Mouse (Mus musculus): ENCODE measurements around the gene Ago1.

The Ago1 gene

GRCm38 (mm10) chr4:126473031-126473430, 4.6 kb upstream of the Ago1 start:
- peak; percentile 53 for DNase-seq (ENCODE audit: low spot score)

GRCm38 (mm10) chr4:126469334-126469733, 951 bp upstream of the Ago1 start:
- DNase-seq (ENCODE audit: low spot score): no peak

DNA sequence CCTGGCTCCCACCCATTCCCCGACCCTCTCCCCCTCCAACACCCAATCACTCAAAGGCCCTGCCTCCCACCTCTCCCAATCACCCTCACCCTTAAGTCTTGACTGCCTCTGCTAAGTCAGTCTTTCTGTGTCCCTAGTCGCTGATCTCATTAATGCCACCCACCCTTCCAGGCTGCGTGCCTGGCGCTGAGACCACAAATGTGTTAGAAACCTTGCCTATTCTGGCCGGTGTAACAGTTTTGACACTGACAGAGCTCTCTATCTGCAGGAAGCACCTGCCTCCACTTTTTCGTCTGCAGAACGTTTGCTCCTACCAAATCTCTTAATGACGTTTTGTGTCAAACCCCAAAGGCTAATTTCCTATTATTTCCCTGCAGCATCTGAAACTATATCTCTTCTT, 542 bp upstream of the Ago1 start:
- DNase-seq (ENCODE audit: low spot score): peak; percentile 33

DNA sequence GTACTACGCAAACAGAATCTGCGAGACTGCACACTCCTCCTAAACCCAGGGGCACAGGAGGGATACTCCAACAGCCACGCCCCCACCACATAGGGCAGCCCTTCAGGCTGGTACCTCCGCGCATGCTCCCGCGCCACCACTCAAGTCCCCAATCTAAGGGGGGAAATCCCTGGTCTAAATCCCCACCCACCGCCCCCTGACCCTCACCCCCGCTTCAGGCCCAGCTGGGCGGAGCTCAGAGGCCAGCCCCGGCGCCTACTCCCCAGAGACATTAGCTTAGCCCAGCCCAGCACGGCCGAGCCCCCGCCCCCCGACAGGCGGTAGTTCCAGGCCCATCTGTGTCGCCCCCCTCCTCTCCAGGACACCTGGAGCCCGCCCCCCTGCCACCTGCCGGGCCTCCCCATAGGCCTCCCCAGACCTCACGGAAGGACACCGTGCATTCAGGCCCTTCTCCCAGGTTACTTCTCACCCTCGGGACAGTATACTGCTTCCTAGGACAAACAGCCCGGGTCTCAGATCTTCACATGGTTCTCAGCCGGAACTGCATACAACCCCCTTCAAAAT, 580 bp downstream of the Ago1 start:
- DNase-seq (ENCODE audit: low spot score): peak; percentile 94

- DNase-seq (ENCODE audit: low spot score): peak; percentile 29
These were observed 2.1 kb downstream of the Ago1 start for GRCm38 (mm10) chr4:126466251-126466750.

GRCm38 (mm10) chr4:126465843-126466242, 2.5 kb downstream of the Ago1 start:
- DNase-seq (ENCODE audit: low spot score): peak; percentile 87

DNA sequence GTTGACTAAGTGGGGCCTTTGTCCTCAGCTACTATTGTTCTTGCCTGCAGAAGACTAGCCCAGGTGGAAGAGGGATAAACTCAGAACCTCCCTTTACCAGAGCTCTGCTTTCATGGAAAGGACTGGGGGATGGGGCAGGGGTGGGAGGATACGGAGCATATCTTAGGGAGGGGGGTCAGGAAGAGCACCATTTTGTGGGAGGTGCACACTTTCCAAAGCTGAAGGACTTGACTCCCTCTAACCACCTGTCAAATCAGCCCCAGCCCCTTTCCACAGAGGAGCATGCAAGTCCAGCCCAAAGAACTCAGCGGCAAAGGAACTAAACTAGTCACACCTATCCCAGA, 3.5 kb downstream of the Ago1 start:
- DNase-seq (ENCODE audit: low spot score): peak; percentile 21

GRCm38 (mm10) chr4:126464189-126464891, 4.0 kb downstream of the Ago1 start:
- DNase-seq (ENCODE audit: low spot score): no peak

GRCm38 (mm10) chr4:126455441-126455840, 12.9 kb downstream of the Ago1 start:
- DNase-seq (ENCODE audit: low spot score): no peak

DNA sequence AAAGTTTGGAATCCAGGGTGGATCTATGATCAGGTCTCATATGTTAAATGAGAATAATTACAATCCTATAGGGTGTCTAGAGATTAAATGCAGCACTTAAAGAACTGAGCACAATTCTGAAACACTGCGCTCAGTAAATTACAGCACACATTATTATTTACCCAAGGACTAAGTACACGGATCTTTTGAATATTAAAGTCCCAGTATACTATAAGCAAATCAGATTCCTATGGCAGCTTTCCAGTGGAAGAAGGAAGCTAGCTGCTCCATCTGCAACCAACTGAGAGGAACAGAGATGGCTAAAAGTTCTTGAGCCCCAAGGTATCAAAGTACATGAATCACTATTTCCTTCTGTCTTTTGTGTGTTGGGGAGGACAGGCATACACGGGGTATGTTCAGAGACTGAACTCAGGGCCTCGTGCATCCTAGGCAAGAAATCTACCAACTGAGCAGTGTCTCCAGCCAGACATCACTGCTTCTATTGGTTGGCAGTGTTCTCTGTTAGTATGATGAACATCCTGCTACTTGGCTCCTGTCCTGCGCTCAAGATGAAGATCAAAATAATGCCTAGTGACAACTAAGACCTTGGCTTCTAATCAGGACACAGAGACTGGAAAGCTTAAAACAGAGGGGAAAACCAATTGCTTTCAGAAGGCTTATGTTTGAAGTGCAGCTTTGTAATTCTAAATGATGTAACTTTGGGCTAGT, 13.7 kb downstream of the Ago1 start:
- no peak for DNase-seq (ENCODE audit: low spot score)

DNA sequence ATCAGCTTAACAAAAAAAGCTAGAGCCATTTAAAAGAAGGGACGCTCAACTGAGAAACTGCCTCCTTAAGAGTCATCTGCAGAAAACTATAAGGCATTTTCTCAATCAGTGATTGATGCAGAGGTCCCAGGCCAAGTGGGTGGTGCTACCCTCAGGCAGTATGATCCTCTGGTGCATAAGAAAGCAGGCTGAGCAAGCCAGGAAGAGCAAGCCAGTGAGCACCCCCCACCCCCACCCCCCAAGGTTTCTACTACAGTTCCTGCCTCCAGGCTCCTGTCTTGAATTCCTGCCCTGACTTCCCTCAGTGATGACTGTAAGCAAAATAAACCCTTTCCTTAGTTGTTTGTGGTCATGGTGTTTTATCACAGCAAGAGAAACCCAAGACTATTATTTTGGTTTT, 18.1 kb downstream of the Ago1 start:
- DNase-seq (ENCODE audit: low spot score): no peak

GRCm38 (mm10) chr4:126447126-126447525, 21.3 kb downstream of the Ago1 start:
- DNase-seq (ENCODE audit: low spot score): no peak

DNA sequence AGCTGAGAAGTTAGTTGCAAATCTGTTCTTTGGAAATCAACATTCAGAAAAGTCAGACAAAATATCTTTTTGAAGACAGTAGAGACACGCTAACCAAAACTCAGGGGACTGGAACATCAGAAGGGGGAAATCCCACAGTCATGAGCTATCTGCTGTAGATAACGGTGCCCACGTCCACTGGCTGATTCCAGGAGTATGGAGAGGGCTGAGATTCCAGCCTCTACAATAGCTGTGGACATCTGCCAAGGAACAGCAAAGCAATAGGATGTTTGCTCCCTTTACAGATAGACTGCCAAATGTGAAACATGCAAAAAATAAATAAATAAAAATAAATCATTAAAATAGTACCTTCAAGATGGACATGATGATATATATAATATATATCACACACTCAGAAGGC, 23.9 kb downstream of the Ago1 start:
- DNase-seq (ENCODE audit: low spot score): no peak

- DNase-seq (ENCODE audit: low spot score): no peak
These were observed 30.1 kb downstream of the Ago1 start for GRCm38 (mm10) chr4:126438261-126438660.

- no peak for DNase-seq (ENCODE audit: low spot score)
These were observed 32.1 kb downstream of the Ago1 start for GRCm38 (mm10) chr4:126436268-126436667.

DNA sequence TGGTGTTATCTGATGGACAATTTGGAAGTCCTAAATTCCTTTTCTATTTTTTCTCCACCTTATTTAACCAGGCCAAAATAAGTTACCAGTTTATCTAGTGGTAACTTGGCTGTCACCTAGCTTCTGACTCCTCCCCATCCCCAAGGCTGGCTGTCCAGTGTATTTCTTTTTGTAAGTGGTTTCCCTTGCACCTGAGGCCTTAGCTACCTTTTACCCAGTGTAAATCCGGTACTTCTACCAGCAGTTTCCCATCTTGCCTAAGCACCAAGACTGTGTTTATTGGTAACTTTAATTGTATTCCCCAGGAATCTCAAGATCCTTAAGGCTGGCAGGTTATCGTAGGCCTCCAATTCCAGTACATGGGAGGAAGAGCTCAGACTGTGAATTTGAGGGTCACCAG, 34.3 kb downstream of the Ago1 start:
- DNase-seq (ENCODE audit: low spot score): no peak

GRCm38 (mm10) chr4:126433175-126433574, 35.2 kb downstream of the Ago1 start:
- DNase-seq (ENCODE audit: low spot score): no peak

DNA sequence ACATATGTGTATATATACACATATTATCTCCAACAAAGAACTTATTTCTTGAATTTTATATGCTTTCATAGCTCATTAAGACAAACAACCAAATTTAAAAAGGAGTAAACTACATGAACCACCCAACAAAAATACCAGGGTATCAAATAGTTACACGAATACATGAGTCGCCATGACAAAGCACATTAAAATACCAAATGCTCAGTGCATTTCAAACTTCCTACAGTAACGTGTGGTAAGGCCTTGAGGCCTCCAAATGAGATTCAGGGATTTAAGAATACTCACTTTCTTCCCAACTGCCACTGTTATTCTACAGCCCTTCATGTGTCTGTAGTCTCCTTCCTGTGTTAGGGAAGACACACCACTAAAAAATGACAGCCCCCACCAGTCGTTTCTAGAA, 36.6 kb downstream of the Ago1 start:
- no peak for DNase-seq (ENCODE audit: low spot score)

DNA sequence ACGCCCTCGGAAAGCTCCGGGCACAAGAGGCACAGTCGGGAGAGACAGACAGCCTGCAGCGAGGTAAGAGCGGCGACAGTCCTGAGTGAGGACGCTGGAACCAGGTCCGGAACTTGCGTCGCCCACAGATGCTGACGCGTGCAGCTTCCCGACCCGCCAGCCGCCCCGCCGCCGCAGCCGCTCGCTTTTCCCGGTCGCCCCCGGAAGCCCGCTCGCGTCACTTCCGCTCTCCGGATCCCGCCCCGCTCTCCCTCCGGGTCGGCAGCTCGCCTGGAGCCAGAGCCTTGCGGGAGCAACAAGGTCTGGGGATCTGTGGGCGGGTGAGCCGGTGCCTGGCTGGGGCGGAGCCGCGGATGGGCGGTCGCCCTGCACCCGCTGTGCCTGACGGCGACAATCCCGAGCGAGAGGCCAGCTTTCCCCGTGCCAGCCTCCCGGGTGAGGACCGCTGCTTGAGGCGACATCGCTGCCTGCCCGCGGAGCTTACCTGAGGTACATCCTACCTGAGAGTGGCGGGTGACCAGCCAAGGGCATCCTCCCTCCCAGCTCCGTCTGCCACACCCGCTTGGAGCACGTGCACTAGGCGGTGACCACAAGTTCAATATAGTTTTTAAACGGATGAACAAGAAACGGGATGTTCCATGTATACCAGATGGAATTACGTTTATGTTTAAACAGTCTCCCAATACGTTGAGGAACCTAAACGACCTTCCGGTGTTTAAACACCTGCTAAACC, 38.9 kb downstream of the Ago1 start, which contains the start of gene Ago3:
Ago3 (minus strand) TSS at position 210 of the 733 bp plus-strand sequence.
- peak; percentile 91 for DNase-seq (ENCODE audit: low spot score)

DNA sequence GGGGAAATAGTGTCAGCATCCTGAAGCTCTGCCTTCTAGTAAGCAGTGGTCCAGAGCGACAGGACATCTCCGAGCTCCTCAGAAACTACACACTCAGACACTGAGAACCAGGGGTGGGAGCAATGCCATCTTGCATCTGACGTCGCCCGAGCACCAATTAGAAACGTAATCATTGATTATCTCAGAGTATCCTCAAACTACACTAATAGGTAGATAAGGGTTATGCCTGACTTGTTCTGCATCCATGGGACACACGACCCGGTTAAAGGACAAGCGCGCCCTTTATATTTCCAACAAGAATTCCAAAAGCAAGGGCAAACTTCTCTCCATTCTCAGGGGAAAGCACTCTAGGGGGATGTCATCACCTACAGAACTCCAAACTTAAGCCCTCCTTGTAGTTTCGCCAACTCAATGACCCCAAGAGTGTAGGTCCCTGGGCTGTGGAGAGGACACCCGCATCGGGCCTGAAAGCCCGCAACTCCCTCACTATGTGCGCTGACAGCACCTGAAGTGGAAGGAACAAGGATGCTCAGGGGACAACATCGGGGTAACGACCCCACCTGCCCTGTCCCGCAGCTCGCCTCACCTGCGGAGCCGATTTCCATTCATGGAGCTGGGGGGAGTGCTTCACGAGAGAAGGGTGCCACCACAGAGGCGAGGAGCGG, 39.6 kb downstream of the Ago1 start:
- DNase-seq (ENCODE audit: low spot score): peak; percentile 11

GRCm38 (mm10) chr4:126423866-126424265, 44.5 kb downstream of the Ago1 start:
- DNase-seq (ENCODE audit: low spot score): no peak

DNA sequence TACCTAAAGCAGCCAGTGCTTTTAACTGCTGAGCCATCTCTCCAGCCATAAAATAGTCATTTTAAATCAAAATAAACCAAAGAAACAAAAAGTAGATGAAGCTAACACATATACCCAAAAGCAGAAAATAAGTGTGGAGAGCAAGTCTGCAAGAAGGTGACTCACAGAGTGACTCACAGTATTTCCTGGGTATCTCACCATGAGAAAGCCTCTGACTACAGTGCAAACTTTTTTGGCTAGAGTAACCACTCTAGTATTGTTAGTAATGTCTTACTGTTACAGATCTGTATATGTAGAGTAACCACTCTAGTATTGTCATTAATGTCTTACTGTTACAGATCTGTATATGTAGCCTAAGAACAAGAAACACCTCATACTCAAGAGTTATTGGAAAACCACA, 52.7 kb downstream of the Ago1 start:
- DNase-seq (ENCODE audit: low spot score): no peak
